Mouse (Mus musculus) retina, adult 2 months (tissue): Measurements from ENCODE around the gene Brca2.

ENCODE experiments used
- DNase-seq: peaks from one replicate; pipeline ENCODE4 v3.0.0-alpha.2; 2012; ENCODE audit warnings: low read depth, low spot score

Gene Brca2

DNA sequence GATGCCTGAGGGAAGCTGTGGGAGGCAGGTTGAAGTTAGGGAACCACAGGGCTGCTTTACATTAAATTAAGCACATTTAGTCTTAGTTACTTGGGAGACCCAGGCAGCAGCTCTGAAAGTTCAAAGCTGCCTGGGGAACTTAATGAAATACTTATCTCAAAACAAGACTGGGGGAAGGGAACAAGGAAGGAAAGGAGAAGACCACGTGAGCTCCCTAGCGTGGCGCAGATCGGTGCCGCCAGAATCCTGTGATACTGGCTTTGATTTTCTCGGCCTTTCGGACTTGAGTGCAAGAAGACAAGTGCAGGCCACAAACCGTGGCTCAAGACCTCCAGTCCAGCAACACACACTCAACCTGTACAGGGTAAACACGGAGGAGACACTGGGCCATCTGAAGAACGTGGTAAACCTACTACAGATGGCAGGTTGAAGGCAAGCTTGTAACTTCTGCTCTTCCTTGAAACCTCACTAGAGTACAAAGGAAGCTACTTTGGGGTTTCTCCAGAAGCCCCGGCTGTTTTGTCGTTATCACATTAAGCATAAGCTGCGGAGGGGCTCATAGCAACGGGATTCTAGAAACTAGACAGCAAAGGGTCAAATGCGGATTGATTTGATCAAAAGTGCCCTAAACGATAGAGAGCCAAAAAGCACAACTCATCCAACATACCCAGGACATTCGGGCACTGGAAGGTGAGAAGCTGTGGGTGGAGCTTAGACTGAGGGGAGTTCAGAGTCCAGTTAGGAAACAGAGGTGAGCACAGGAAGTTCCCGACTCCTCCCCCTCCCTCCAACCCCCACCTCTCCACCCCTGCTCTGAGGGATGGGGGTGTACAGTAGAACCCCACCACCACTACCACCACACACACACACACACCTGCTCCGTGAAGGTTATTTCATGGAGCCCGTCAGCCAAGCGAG is 76.0 kb downstream of the Brca2 start:
- DNase-seq = no peak

DNA sequence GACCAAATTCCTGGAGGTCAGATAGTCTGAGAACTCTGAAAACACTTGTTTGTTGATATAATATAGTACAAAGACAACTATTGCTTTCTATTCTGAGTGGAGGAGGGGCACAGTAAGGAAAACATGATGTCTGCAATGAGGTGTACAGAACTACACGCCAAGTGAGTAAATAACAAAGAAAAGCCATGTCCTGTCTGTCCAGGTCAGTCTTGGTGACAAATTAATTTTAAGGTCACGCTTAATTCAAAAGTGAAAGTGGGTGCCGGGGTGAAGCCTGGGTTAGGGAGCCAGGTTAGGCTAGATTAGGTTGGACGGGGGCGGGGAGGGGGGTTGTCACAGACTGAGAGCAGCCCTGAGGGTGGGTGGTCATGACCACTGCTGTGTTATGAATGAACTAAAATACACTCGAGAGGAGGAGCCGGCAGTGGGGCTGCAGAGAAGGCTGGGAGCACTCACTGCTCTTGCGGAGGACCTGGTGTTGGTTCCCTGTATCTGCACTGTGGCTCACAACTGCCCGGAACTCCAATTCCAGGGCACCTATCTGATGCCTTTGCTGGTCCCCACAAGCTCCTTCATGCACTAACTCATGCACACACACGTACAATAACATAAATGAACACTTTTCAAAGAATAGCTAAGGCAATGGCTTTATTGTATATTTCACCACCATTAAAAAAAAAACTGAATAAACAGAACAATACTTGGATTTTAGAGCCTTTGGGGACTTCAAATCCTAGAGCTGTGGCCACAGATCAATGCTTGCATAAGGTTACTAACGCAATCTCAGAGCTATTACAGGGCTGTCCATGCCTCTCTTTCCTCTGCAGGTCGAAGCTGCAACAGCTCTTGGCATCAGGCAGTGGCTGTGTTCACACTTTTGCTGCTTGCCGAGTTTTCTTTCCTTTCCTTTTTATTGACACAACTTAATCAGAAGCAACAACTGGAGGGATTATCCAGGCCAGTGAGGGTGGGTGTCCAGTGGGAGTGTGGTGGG is 77.2 kb downstream of the Brca2 start:
- no peak for DNase-seq

DNA sequence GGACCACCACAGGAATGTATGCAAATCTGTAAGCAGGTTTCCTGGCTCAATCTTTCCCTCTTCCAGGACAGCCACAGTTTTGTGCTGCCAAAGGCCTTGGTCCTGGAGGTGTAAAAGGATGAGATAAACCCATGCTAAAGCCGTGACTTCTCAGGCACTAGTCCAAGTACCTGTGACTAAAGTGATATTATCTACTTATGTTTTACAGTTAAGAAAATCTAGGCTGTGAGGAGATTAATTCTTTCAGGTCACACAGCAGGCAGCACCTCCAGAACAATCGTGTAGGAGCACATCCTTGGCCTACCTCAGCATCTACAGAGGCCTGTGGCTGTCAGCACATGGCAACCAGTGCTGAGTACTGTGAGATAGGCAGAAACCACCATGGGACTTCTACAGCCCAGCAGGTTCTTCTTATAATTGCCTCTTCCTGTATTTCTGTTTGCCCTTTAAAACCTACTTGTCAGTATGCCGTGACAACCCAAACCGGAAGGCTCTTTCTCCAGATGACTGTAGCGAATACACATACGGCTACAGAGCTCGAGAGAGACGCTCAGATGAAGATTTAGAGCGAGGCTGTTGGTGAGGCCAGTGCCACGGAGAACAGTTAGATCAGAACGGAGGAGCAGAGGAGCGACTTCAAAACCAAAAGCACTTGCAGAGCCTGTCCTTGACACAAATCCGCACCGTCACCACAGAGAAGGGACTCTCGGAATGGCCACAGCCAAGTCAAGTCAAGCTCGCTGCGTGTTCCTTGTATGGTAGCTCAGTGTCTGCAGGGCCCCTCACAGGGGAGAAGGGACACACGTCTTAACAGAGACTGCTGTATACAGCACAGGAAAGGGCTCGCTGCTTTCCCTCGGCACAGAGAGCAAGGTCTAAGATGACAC is 78.4 kb downstream of the Brca2 start:
- no peak for DNase-seq

DNA sequence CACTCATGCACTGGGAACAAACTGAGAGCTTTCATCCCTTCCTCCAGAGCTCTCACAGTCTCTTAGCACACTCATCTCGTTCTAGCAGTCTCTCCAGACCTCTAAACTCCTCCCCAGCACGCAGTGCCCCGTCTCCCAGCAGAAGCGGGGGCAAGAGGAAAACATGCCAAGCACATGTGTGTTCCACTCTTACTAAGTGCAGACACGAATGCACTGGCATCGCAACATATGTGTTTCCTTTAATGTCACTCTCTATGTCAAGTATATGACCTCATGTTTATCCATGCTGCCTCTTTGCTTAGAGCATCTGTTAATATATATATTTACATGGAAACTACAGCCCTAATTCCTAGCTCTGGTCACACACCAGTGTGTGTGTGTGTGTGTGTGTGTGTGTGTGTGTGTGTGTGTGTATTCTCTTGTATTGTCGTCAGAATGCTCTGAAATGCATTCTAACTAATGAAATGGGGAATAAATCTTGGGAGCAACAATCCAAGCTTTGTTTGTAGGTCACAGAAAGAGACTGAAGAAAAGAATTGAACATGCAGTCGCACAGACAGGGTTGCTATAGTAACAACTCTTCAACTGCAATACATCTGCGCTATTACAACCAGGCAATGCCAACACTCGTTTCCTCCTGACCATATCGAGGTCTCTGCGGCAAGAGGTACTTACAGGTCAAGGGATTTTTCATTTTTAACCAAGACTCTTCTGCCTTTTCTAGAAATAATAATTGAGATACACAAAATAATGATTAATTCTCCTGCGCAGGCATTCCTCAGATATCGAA is 79.2 kb downstream of the Brca2 start:
- no peak for DNase-seq

DNA sequence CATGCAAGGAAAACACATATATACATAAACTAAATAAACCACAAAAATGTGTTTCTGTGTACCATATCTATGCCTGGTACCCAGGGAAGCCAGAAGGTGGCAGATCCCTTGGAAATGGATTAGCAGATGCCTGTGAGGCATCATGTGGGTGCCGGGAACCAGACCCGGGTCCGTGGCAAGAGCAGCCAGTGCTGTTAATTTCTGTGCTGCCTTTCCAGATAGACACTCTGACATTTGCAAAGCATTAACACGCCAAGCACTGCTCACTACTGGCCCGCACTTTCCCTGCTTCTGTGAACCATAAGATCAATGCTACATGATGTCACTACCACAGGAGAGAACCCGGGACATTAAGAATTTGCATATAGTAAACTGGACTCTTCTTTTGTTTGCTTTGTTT is 83.7 kb downstream of the Brca2 start:
- no peak for DNase-seq

DNA sequence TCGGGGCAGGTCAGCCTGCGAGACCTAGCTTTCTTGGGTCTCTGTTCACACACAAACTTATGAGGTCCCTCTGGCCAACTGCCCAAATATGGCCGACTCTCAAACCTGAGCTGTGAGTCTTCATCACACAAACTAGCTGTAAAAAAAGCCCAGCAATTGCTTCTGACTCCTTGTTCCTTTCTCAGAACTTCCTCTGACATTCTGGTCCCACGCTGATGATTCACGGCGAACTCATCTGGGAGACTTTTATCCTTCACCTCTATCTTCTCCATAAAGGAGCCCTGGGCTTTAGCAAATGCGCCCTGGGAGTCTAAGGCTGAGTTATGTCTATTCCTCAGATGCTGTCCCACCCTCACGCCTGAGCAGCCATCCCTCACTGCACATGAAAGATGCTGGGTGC is 85.2 kb downstream of the Brca2 start:
- no peak for DNase-seq

DNA sequence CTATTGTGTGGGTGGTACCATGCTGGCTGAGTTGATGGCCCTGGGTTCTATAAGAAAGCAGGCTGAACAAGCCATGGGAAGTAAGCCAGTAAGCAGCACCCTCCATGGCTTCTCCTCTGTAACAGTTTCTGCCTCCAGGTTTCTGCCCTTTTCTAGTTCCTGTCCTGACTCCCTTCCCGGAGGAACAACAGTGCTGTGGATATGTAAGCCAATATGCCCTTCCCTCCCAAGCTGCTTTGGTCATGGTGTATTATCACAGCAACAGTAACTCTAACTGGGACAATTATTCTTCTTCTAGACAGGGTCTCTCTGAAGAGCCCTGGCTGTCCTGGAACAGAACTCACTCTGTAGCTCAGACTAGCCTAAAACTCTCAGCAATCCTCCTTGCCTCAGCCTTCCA is 88.7 kb downstream of the Brca2 start:
- no peak for DNase-seq

DNA sequence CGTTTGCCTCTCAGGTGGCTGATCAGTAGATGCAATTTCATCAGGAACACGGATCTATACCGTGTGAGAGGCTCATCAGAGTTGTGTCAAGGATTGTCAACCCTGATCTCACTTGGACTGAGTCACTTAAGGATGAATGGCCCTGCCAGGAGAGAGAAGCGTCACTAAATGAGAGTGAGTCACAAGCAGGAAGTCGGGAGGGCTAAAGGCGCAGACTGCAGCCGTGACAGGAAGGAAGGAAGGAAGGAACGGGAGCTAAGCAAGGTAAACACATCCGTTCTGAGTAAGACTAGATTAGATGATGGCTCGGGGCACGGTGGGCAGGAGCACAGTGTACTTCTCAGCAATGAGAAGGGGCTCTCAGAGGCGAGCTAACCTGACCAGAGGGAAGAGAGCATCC is 89.3 kb downstream of the Brca2 start:
- no peak for DNase-seq

DNA sequence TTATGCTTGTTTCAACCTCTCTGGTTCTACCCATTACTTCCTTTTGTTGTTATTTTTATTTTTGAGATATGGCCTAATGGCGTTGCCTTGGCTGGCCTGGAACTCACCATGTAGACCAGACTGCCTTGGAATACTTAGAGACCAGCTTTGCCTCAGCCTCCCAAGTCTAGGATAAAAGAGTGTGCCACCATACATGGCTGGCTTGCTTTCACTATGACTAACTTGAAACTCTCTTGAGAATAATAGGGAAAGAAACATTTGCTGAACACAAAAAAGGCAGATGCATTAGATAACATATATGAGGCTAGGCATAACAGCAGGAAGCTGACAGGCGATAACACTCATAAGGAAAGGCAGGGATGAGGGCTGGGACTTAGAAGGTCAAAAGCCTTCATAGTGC is 91.6 kb downstream of the Brca2 start:
- DNase-seq = no peak

DNA sequence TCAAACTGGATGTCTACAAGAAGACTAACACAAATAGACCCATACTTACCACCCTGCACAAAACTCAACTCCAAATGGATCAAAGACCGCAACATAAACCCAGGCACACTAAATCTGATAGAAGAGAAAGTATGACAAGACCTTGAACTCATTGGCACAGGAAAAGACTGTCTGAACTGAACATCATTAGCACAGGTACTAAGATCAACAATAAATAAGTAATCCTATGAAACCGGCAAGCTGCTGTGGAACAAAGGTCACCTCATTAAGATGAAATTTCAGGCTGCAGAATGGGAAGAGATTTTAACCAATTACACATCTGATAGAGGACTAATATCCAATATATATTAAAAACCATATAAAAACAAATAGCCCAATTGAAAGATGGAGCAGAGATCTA is 93.8 kb downstream of the Brca2 start:
- DNase-seq = no peak

DNA sequence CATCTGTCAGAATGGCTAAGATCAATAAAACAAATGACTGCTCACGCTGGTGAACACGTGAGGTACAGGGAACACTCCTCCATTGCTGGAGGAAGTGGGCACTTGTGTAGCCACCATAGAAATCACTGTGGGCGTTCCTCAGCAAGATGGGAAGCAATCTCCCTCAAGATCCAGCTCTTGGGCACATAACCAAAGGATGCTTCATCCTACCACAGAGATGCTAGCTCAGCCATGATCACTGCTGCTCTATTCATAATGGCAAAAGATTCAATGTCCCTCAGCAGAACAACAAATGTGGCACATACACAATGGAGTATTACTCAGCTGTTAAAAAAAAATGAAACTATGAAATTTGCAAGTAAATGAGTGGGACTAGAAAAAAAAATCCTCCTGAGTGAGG is 94.3 kb downstream of the Brca2 start:
- DNase-seq = no peak

DNA sequence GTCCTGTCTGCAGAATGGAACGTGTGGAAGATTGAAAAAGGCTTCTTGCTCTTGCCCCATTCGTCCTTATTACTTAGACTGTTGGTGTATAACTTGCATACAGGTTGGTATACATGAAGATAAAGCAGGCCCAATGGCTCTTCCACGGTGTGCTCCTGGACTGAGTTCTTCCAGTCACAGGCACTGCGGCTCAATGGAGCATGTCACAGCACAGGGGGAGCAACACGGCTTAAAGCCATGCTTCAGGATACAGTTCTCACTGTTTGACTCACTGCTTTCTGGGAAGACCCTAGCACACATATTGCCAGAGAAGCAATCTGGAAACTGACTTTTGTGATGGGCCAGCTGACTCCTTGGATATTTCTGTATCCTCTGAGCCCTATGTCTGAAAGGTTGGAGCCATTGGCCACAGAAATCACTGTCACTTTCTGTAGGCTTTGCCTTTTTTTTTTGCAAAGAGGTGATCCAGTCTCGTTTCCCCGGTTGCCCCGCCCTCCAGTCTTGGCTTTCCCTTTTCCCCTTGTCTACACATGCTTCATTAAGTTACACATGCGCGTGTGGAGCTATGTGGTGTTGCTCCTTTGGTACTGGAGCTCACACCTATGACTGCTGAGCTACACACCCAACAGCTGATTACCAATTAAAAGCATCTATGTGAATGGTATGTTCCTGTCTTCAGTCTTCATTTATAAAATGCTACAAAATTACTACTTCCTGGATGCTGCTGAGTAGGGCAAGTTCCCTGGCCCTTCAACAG is 96.3 kb downstream of the Brca2 start:
- DNase-seq = no peak
